Mouse (Mus musculus): ENCODE data around the gene Tas2r102. TPM values are rescaled to one million over a fixed set of nuclear protein-coding genes. Genes with fewer than 3 reads are reported as not detected.

The Tas2r102 gene
- polyA plus RNA-seq (2016; fragmentation: Nextera tagmentation; extraction: Ambion mirVana), result not detected in 2 replicates

- no peak within 1 kb of the TSS for H3K4me3 ChIP-seq
- H3K9me3 ChIP-seq, result no peaks in the 10 kb centered on the region
- H3K27me3 ChIP-seq (ENCODE audit: poor library complexity, severe bottlenecking), result no peaks in the 10 kb centered on the region
- no peak within 1 kb of the TSS for H3K27ac ChIP-seq
- no peak for DNase-seq (ENCODE audit: extremely low spot score, low spot score)
- H3K36me3 ChIP-seq (replicated peaks), result no peaks in the 10 kb centered on the region
- no peaks in the 10 kb centered on the region for H3K4me1 ChIP-seq
- 99% methylated on average over 2 of the region's 2 CpGs for WGBS
These were observed at the start of gene Tas2r102 for GRCm38 (mm10) chr6:132761831-132762230. Gene Tas2r102 (plus strand): TSS chr6:132762131.

- Histone ChIP-seq H3K27ac (no peak within 1 kb of the TSS), H3K4me3 (no peak within 1 kb of the TSS), H3K27me3 (ENCODE audit: poor library complexity, severe bottlenecking) (no peaks in the 10 kb centered on the region), H3K9me3 (no peaks in the 10 kb centered on the region), H3K36me3 (replicated peaks) (no peaks in the 10 kb centered on the region), H3K4me1 (no peaks in the 10 kb centered on the region)
- WGBS, result 80% methylated on average over 2 of the region's 2 CpGs
- no peak for DNase-seq (ENCODE audit: extremely low spot score, low spot score)
These were observed 24.0 kb upstream of the Tas2r102 start, which contains the start of gene Tas2r115 for GRCm38 (mm10) chr6:132737935-132738334. Gene Tas2r115 (minus strand): TSS chr6:132738035.

DNA sequence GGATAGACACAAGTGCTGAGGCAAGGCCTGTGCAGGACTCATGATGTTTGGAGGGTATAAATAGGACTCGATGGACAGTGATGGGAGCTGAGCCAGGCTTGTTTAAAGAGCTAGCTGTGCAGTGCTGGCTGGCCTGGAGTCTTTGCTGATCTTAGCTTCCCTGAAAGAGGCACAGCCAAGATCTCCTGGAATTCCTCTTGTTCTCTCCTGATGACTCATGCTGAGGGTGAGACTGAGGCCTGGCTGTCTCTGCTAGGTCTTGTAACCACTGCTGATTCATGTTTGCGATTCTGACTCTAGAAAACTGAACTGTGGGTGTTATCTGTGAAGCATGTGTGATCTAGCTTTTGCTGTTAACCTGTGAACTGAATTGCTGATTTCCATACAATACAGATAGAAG lies 11.7 kb upstream of the Tas2r102 start:
- Histone ChIP-seq H3K27me3 (ENCODE audit: poor library complexity, severe bottlenecking) (no peaks in the 10 kb centered on the region), H3K36me3 (replicated peaks) (no peaks in the 10 kb centered on the region), H3K4me3 (no peak overlapping the region), H3K27ac (no peak overlapping the region), H3K9me3 (no peaks in the 10 kb centered on the region), H3K4me1 (no peaks in the 10 kb centered on the region)
- no peak for DNase-seq (ENCODE audit: extremely low spot score, low spot score)
- WGBS, result 92% methylated on average over 2 of the region's 2 CpGs

DNA sequence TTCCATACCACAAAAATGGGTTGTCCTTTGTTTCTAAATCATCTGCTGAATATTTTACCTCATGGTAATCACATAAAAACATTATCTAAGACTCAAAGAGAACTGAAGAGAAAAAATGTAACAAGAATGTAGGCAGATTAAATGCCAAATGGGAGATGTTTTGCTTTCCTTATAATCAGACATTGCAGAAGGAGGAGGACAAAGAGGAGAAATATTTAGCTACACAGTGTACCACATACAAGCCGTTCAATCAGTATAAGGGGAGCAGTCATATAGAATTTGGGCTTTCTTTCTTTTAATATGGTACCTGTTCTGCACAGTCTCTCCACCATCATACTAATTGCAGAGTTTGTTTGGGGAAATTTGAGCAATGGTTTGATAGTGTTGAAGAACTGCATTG lies 7.5 kb upstream of the Tas2r102 start, which contains the start of gene Tas2r124:
Gene Tas2r124 (plus strand): TSS at position 301 of the 400 bp plus-strand sequence.
- H3K4me1 ChIP-seq, result no peaks in the 10 kb centered on the region
- DNase-seq (ENCODE audit: extremely low spot score, low spot score), result no peak

GRCm38 (mm10) chr6:132778062-132778461 lies 16.1 kb downstream of the Tas2r102 start, which contains the start of gene Tas2r136:
Gene Tas2r136 (minus strand): TSS chr6:132778162.
- Histone ChIP-seq H3K4me1 (no peaks in the 10 kb centered on the region), H3K27me3 (ENCODE audit: poor library complexity, severe bottlenecking) (no peaks in the 10 kb centered on the region)
- DNase-seq (ENCODE audit: extremely low spot score, low spot score), result no peak

More for the DNA sequence above, 7.5 kb upstream of the Tas2r102 start, which contains the start of gene Tas2r124:
- Histone ChIP-seq H3K9me3 (no peaks in the 10 kb centered on the region), H3K27ac (no peak within 1 kb of the TSS), H3K36me3 (replicated peaks) (no peaks in the 10 kb centered on the region), H3K27me3 (ENCODE audit: poor library complexity, severe bottlenecking) (no peaks in the 10 kb centered on the region), H3K4me3 (no peak within 1 kb of the TSS)
- 92% methylated on average over 1 of the region's 1 CpGs for WGBS

GRCm38 (mm10) chr6:132795393-132795792 lies 33.5 kb downstream of the Tas2r102 start:
- H3K27ac ChIP-seq, result no peak overlapping the region
- H3K27me3 ChIP-seq (ENCODE audit: poor library complexity, severe bottlenecking), result no peaks in the 10 kb centered on the region
- H3K4me1 ChIP-seq, result 0 out of 2 replicates have a peak, but pooled peaks cover 4% of the 10 kb centered on the region
- peaks cover 25% of the 10 kb centered on the region for H3K9me3 ChIP-seq
- no peaks in the 10 kb centered on the region for H3K36me3 ChIP-seq (replicated peaks)
- 44% methylated on average over 1 of the region's 1 CpGs for WGBS
- no peak for DNase-seq (ENCODE audit: extremely low spot score, low spot score)
- no peak overlapping the region for H3K4me3 ChIP-seq

More at GRCm38 (mm10) chr6:132778062-132778461, 16.1 kb downstream of the Tas2r102 start, which contains the start of gene Tas2r136:
- Histone ChIP-seq H3K36me3 (replicated peaks) (no peaks in the 10 kb centered on the region), H3K9me3 (no peaks in the 10 kb centered on the region), H3K27ac (no peak within 1 kb of the TSS), H3K4me3 (no peak within 1 kb of the TSS)

- Histone ChIP-seq H3K27me3 (ENCODE audit: poor library complexity, severe bottlenecking) (no peaks in the 10 kb centered on the region), H3K27ac (no peak within 1 kb of the TSS), H3K36me3 (replicated peaks) (no peaks in the 10 kb centered on the region), H3K4me3 (no peak within 1 kb of the TSS), H3K9me3 (no peaks in the 10 kb centered on the region), H3K4me1 (no peaks in the 10 kb centered on the region)
- 88% methylated on average over 1 of the region's 1 CpGs for WGBS
- no peak for DNase-seq (ENCODE audit: extremely low spot score, low spot score)
These were observed 40.6 kb downstream of the Tas2r102 start, which contains the start of gene Tas2r117 for GRCm38 (mm10) chr6:132802518-132802917. Gene Tas2r117 (plus strand): TSS chr6:132802818.

Other genes starting within 250 kb of the Tas2r102 start
- not detected in 2 replicates for gene Prh1, start 192.3 kb upstream of the Tas2r102 start, polyA plus RNA-seq (2016; fragmentation: Nextera tagmentation; extraction: Ambion mirVana)
- not detected in 2 replicates for gene Prp2, start 166.2 kb upstream of the Tas2r102 start, polyA plus RNA-seq (2016; fragmentation: Nextera tagmentation; extraction: Ambion mirVana)
- not detected in 2 replicates for gene A630073D07Rik, start 110.6 kb upstream of the Tas2r102 start, polyA plus RNA-seq (2016; fragmentation: Nextera tagmentation; extraction: Ambion mirVana)
- not detected in 2 replicates for gene Tas2r120, start 105.2 kb upstream of the Tas2r102 start, polyA plus RNA-seq (2016; fragmentation: Nextera tagmentation; extraction: Ambion mirVana)
- gene Tas2r121, start 61.1 kb upstream of the Tas2r102 start, polyA plus RNA-seq (2016; fragmentation: Nextera tagmentation; extraction: Ambion mirVana), result not detected in 2 replicates
- not detected in 2 replicates for gene Tas2r122, start 50.2 kb upstream of the Tas2r102 start, polyA plus RNA-seq (2016; fragmentation: Nextera tagmentation; extraction: Ambion mirVana)
- not detected in 2 replicates for gene Tas2r115, start 24.1 kb upstream of the Tas2r102 start, polyA plus RNA-seq (2016; fragmentation: Nextera tagmentation; extraction: Ambion mirVana)
- not detected in 2 replicates for gene Tas2r124, start 7.4 kb upstream of the Tas2r102 start, polyA plus RNA-seq (2016; fragmentation: Nextera tagmentation; extraction: Ambion mirVana)
- gene Tas2r136, start 16.0 kb downstream of the Tas2r102 start, polyA plus RNA-seq (2016; fragmentation: Nextera tagmentation; extraction: Ambion mirVana), result not detected in 2 replicates
- not detected in 2 replicates for gene Tas2r117, start 40.7 kb downstream of the Tas2r102 start, polyA plus RNA-seq (2016; fragmentation: Nextera tagmentation; extraction: Ambion mirVana)
- not detected in 2 replicates for gene Tas2r123, start 85.0 kb downstream of the Tas2r102 start, polyA plus RNA-seq (2016; fragmentation: Nextera tagmentation; extraction: Ambion mirVana)
- gene Tas2r116, start 93.3 kb downstream of the Tas2r102 start, polyA plus RNA-seq (2016; fragmentation: Nextera tagmentation; extraction: Ambion mirVana), result not detected in 2 replicates
- not detected in 2 replicates for gene Tas2r110, start 105.9 kb downstream of the Tas2r102 start, polyA plus RNA-seq (2016; fragmentation: Nextera tagmentation; extraction: Ambion mirVana)
- not detected in 2 replicates for gene Tas2r113, start 130.9 kb downstream of the Tas2r102 start, polyA plus RNA-seq (2016; fragmentation: Nextera tagmentation; extraction: Ambion mirVana)
- gene Tas2r125, start 147.5 kb downstream of the Tas2r102 start, polyA plus RNA-seq (2016; fragmentation: Nextera tagmentation; extraction: Ambion mirVana), result not detected in 2 replicates
- gene Tas2r129, start 189.0 kb downstream of the Tas2r102 start, polyA plus RNA-seq (2016; fragmentation: Nextera tagmentation; extraction: Ambion mirVana), result not detected in 2 replicates
- gene Tas2r131, start 195.8 kb downstream of the Tas2r102 start, polyA plus RNA-seq (2016; fragmentation: Nextera tagmentation; extraction: Ambion mirVana), result not detected in 2 replicates
- gene Tas2r109, start 218.8 kb downstream of the Tas2r102 start, polyA plus RNA-seq (2016; fragmentation: Nextera tagmentation; extraction: Ambion mirVana), result not detected in 2 replicates

All from forebrain, embryonic 10.5 days (tissue).